Mouse (Mus musculus) olfactory bulb, adult 2 months (tissue): ENCODE measurements around the gene Tshb.

Experiments
- CTCF ChIP-seq: fragments of 200-500 bp; IDR thresholded peaks from 2 replicates; pipeline ENCODE4 v1.5.1; 2012; ENCODE audit warnings: low read depth, mild to moderate bottlenecking, low read length, moderate library complexity; ENCODE audit not compliant: insufficient read depth
- POLR2A ChIP-seq: fragments of 200-500 bp; IDR thresholded peaks from 2 replicates; pipeline ENCODE4 v1.6.1; 2012; ENCODE audit warnings: mild to moderate bottlenecking, low read depth, low read length, moderate library complexity; ENCODE audit not compliant: insufficient read depth

DNA sequence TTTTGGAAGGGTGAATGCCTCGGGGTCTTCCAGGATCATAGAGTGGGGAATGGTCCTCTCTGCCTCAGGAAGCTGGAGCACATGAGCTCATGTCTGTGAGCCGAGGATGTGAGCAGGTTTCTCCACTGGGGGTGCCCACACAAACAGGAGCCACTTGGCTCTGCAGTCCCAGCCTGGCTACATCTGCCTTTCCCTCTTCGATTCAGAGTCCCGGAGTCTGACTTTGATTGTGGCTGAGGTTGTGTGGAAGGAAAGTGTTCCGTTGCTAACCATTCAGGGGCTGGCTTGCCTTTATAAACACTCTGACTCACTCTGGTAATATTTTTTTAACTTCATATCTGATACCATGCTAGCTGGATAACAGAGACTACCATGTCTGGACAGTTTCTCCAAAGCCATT lies 30.1 kb downstream of the Tshb start:
- TF ChIP-seq CTCF (no peak), POLR2A (no peak)
